11 mouse cellular contexts compared by ENCODE assay signal in the genomic region with DNA sequence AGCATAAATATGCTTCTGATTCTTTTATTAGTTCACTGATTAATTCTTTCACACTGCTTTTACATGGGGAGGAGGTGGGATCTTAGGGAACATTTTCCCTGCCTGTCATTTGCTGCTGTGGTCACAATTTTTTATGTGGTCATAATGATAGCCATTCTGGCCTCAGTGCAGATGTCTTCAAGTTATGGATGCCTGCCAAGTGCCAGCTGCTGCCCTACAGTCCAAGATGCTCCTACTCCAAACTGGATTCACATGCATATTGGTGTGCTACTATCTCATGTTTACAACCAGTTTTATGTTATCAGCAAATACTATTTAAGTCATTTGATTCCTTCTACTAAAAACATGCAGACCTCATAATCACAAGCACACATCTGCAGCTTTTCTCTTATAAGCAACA.
"Had no signal": no experiment of that assay in that cellular context is flagged by ENCODE, and none has a peak within 500 bp of the region (broad histone marks: within the 10 kb centered on the region; RNA-seq: fewer than 3 reads in every experiment).

No protein-coding gene starts in this region.

- H3K4me2 ChIP-seq: limb, embryonic 12.5 days; liver, embryonic 13.5 days had no signal

- DNase-seq: liver; liver, embryonic 13.5 days; liver, postnatal 0 days; lung, postnatal 36 days; midbrain, embryonic 14.5 days; right cerebral cortex, adult 18-20 months; right cerebral cortex, postnatal 25 days; thymus, adult 18-20 months; thymus, postnatal 14 days had no signal

- H3K27ac ChIP-seq: left cerebral cortex, adult 2 months; limb, embryonic 12.5 days; liver, embryonic 13.5 days had no signal

- H3K4me1 ChIP-seq: limb, embryonic 12.5 days; liver, embryonic 13.5 days had no signal

- H3K9me3 ChIP-seq: limb, embryonic 12.5 days; liver, embryonic 13.5 days had no signal

- H3K4me3 ChIP-seq: left cerebral cortex, adult 2 months; limb, embryonic 12.5 days; liver, embryonic 13.5 days had no signal

- H3K36me3 ChIP-seq: limb, embryonic 12.5 days; liver, embryonic 13.5 days had no signal

- H3K27me3 ChIP-seq: limb, embryonic 12.5 days; liver, embryonic 13.5 days had no signal

- H3K9ac ChIP-seq: limb, embryonic 12.5 days; liver, embryonic 13.5 days; liver, postnatal 0 days had no signal

- ATAC-seq: liver, postnatal 0 days had no signal
